Mouse (Mus musculus) liver, embryonic 11.5 days (tissue): ENCODE data around the gene 2300002M23Rik. TPM values are rescaled to one million over a fixed set of nuclear protein-coding genes. Genes with fewer than 3 reads are reported as not detected.

Experiments
- ATAC-seq: fragments of 200-750 bp; cut with Nextera tagmentation; replicated peaks from 2 replicates; pipeline ENCODE4 v1.8.0; 2017; ENCODE audit warnings: moderate number of reproducible peaks, mild to moderate bottlenecking, moderate TSS enrichment, moderate library complexity; ENCODE audit not compliant: low FRiP score
- DNase-seq: peaks from one replicate; pipeline ENCODE4 v3.0.0-alpha.2; 2017; ENCODE audit warnings: low spot score
- H3K27ac ChIP-seq: fragments of 300-500 bp; sonication (generic); 2 replicates; pipeline ENCODE4 v1.5.1; 2014; ENCODE audit warnings: mild to moderate bottlenecking, low read depth, low read length, control low read depth
- H3K27me3 ChIP-seq: fragments of 300-500 bp; sonication (generic); replicated peaks from 2 replicates; pipeline ENCODE4 v1.6.1; 2014; ENCODE audit warnings: low read length, mixed read lengths; ENCODE audit not compliant: control insufficient read depth, insufficient read depth
- H3K36me3 ChIP-seq: fragments of 300-500 bp; sonication (generic); 2 replicates; pipeline ENCODE4 v1.6.1; 2014; ENCODE audit warnings: mild to moderate bottlenecking, low read length, moderate library complexity, mixed read lengths; ENCODE audit not compliant: control insufficient read depth, insufficient read depth
- H3K4me1 ChIP-seq: fragments of 300-500 bp; sonication (generic); replicated peaks from 2 replicates; pipeline ENCODE4 v1.6.1; 2014; ENCODE audit warnings: low read length, mixed read lengths; ENCODE audit not compliant: control insufficient read depth, insufficient read depth
- H3K4me2 ChIP-seq: fragments of 300-500 bp; sonication (generic); 2 replicates; pipeline ENCODE4 v1.6.1; 2014; ENCODE audit warnings: mild to moderate bottlenecking, control low read depth, moderate library complexity
- H3K4me3 ChIP-seq: fragments of 300-500 bp; sonication (generic); 2 replicates; pipeline ENCODE4 v1.5.1; 2014; ENCODE audit warnings: low read depth, low read length, control low read depth
- H3K9ac ChIP-seq: fragments of 300-500 bp; sonication (generic); 2 replicates; pipeline ENCODE4 v1.6.1; 2014; ENCODE audit warnings: low read depth, low read length, control low read depth
- H3K9me3 ChIP-seq: fragments of 300-500 bp; sonication (generic); 2 replicates; pipeline ENCODE4 v1.6.1; 2016; ENCODE audit warnings: low read length, inconsistent platforms, mixed read lengths; ENCODE audit not compliant: control insufficient read depth
- WGBS: fragments of 180-500 bp; shearing (Covaris S2); extraction: QIAGEN DNeasy Blood & Tissue Kit; methylation state at CpG from one replicate; pipeline ENCODE4 v1.1.7; 2014; 5-methylcytosine and 5-hydroxymethylcytosine counted together
- polyA plus RNA-seq: library from polyadenylated mRNA; unstranded; fragments of >200 nt; fragmentation: Nextera tagmentation; extraction: Ambion mirVana; gene quantifications from 2 replicates; pipeline ENCODE4 v1.2.1, GENCODE M21; 2014

The 2300002M23Rik gene
- polyA plus RNA-seq, 1 experiment from 2014 or later = not detected

- H3K27me3 ChIP-seq = no peaks in the 10 kb centered on the region
- no peak overlapping the region for H3K4me2 ChIP-seq
- no peak overlapping the region for H3K9ac ChIP-seq
- DNase-seq (no peak), ATAC-seq (no peak)
- H3K4me1 ChIP-seq = no peaks in the 10 kb centered on the region
- no peaks in the 10 kb centered on the region for H3K36me3 ChIP-seq
- 51% methylated on average over 8 of the region's 8 CpGs for WGBS
- no peak overlapping the region for H3K4me3 ChIP-seq
- H3K27ac ChIP-seq = no peak overlapping the region
- H3K9me3 ChIP-seq = no peaks in the 10 kb centered on the region
Observed at GRCm38 (mm10) chr17:35550871-35551270, 16.4 kb upstream of the 2300002M23Rik start.

GRCm38 (mm10) chr17:35551881-35552414 is 15.3 kb upstream of the 2300002M23Rik start, which contains the start of gene Cdsn:
TSS of gene Cdsn (plus strand) at chr17:35552128.
- 75% methylated on average over 10 of the region's 10 CpGs for WGBS
- Histone ChIP-seq H3K27me3 (no peaks in the 10 kb centered on the region), H3K9ac (no peak within 1 kb of the TSS), H3K4me1 (no peaks in the 10 kb centered on the region), H3K4me3 (no peak within 1 kb of the TSS), H3K27ac (no peak within 1 kb of the TSS), H3K9me3 (no peaks in the 10 kb centered on the region), H3K4me2 (no peak within 1 kb of the TSS), H3K36me3 (no peaks in the 10 kb centered on the region)
- DNase-seq (no peak), ATAC-seq (no peak)

- ATAC-seq (no peak), DNase-seq (no peak)
- Histone ChIP-seq H3K4me3 (no peak overlapping the region), H3K9me3 (no peaks in the 10 kb centered on the region), H3K27ac (no peak overlapping the region), H3K9ac (no peak overlapping the region), H3K4me2 (no peak overlapping the region), H3K27me3 (no peaks in the 10 kb centered on the region), H3K36me3 (no peaks in the 10 kb centered on the region), H3K4me1 (no peaks in the 10 kb centered on the region)
- WGBS = 73% methylated on average over 5 of the region's 5 CpGs
Observed at GRCm38 (mm10) chr17:35554321-35554720, 12.9 kb upstream of the 2300002M23Rik start.

- ATAC-seq (no peak), DNase-seq (no peak)
- Histone ChIP-seq H3K4me3 (no peak overlapping the region), H3K36me3 (no peaks in the 10 kb centered on the region), H3K27me3 (no peaks in the 10 kb centered on the region), H3K4me1 (no peaks in the 10 kb centered on the region), H3K9me3 (no peaks in the 10 kb centered on the region), H3K27ac (no peak overlapping the region), H3K4me2 (no peak overlapping the region), H3K9ac (no peak overlapping the region)
- WGBS = 85% methylated on average over 18 of the region's 18 CpGs
Observed at GRCm38 (mm10) chr17:35554761-35555397, 12.4 kb upstream of the 2300002M23Rik start.

- Histone ChIP-seq H3K9me3 (no peaks in the 10 kb centered on the region), H3K9ac (no peak overlapping the region), H3K27ac (no peak overlapping the region), H3K4me3 (no peak overlapping the region), H3K27me3 (no peaks in the 10 kb centered on the region), H3K36me3 (no peaks in the 10 kb centered on the region), H3K4me1 (no peaks in the 10 kb centered on the region), H3K4me2 (no peak overlapping the region)
- ATAC-seq (no peak), DNase-seq (no peak)
- 84% methylated on average over 13 of the region's 13 CpGs for WGBS
Observed at GRCm38 (mm10) chr17:35556186-35556765, 11.0 kb upstream of the 2300002M23Rik start.

- ATAC-seq = no peak
- no peaks in the 10 kb centered on the region for H3K36me3 ChIP-seq
- no peak overlapping the region for H3K27ac ChIP-seq
- no peak overlapping the region for H3K9ac ChIP-seq
- 38% methylated on average over 5 of the region's 5 CpGs for WGBS
- no peaks in the 10 kb centered on the region for H3K27me3 ChIP-seq
- H3K4me1 ChIP-seq = no peaks in the 10 kb centered on the region
- no peak overlapping the region for H3K4me2 ChIP-seq
- no peak for DNase-seq
- no peak overlapping the region for H3K4me3 ChIP-seq
- no peaks in the 10 kb centered on the region for H3K9me3 ChIP-seq
Observed at GRCm38 (mm10) chr17:35556812-35557211, 10.4 kb upstream of the 2300002M23Rik start.

- H3K27me3 ChIP-seq = no peaks in the 10 kb centered on the region
- ATAC-seq (no peak), DNase-seq (no peak)
- no peak overlapping the region for H3K27ac ChIP-seq
- H3K4me2 ChIP-seq = no peak overlapping the region
- H3K4me3 ChIP-seq = no peak overlapping the region
- H3K9ac ChIP-seq = no peak overlapping the region
- 74% methylated on average over 9 of the region's 9 CpGs for WGBS
- no peaks in the 10 kb centered on the region for H3K4me1 ChIP-seq
- no peaks in the 10 kb centered on the region for H3K9me3 ChIP-seq
- H3K36me3 ChIP-seq = no peaks in the 10 kb centered on the region
Observed at GRCm38 (mm10) chr17:35557351-35557750, 9.9 kb upstream of the 2300002M23Rik start.

GRCm38 (mm10) chr17:35558216-35558615 is 9.0 kb upstream of the 2300002M23Rik start:
- ATAC-seq (no peak), DNase-seq (no peak)
- Histone ChIP-seq H3K4me3 (no peak overlapping the region), H3K4me1 (no peaks in the 10 kb centered on the region), H3K27ac (no peak overlapping the region), H3K9me3 (no peaks in the 10 kb centered on the region), H3K4me2 (no peak overlapping the region), H3K9ac (no peak overlapping the region), H3K36me3 (no peaks in the 10 kb centered on the region), H3K27me3 (no peaks in the 10 kb centered on the region)
- 53% methylated on average over 8 of the region's 8 CpGs for WGBS

- Histone ChIP-seq H3K4me2 (no peak overlapping the region), H3K27me3 (peaks cover 30% of the 10 kb centered on the region)
Observed at GRCm38 (mm10) chr17:35567767-35568166, 517 bp downstream of the 2300002M23Rik start.

More at GRCm38 (mm10) chr17:35567767-35568166, 517 bp downstream of the 2300002M23Rik start:
- H3K36me3 ChIP-seq = no peaks in the 10 kb centered on the region
- H3K27ac ChIP-seq = no peak overlapping the region
- DNase-seq = no peak
- ATAC-seq = no peak
- no peak overlapping the region for H3K4me3 ChIP-seq
- 23% methylated on average over 9 of the region's 9 CpGs for WGBS
- H3K9ac ChIP-seq = no peak overlapping the region
- no peaks in the 10 kb centered on the region for H3K9me3 ChIP-seq
- no peaks in the 10 kb centered on the region for H3K4me1 ChIP-seq
